Mouse (Mus musculus) thymus, postnatal 36 days (tissue): ENCODE measurements around the gene Trappc1.

Experiments
- DNase-seq, 2 experiments: peaks; one replicate each; pipeline ENCODE4 v3.0.0; 2022; ENCODE audit warnings: mixed read lengths in 2 of 2

Trappc1 gene

GRCm38 (mm10) chr11:69331929-69332405, 8.2 kb downstream of the Trappc1 start:
- peak; percentile 77 to 81 for DNase-seq

DNA sequence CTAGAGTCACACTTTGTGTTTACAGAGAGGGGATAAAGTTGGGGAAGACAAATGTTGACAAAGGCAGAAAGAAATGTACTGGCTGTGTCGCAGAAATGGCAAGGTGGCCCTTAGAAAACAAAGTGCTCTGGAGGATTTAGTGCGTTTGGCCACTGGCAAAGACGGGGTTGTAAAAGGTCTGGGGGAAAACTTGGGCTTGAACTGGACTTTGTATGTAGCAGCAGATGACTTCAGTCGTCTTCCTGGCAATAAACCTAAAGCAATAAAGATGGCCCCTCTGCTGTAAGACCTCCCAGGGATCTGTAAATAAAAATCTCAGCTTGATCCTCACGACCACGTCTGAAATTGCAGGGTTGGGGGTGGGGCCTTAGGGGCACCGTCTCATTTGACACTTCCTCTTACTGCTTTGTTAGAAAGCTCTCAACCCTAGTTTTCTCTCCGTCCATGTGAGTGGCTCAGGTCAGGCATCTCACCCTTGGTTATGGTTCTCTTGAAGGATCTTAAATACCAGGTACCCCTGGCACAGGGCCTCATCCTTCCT, 9.0 kb downstream of the Trappc1 start:
- DNase-seq = no peak

DNA sequence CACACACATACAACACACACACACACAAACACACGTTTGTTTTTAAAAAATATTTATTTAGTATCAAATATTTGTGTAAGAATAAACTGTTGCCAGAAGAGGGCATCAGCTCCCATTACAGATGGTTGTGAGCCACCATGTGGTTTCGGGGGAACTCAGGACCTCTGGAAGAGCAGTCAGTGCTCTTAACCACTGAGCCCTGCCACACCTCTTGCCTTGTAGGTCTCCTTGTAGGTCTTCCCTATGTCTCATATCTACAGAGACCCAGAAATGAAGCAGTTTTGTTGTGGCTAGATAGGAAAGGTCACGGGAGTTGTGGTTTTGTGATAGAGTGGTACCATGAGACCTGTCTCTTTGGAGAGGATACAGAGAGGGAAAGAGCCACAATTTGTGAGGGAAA, 10.1 kb downstream of the Trappc1 start:
- DNase-seq = no peak

DNA sequence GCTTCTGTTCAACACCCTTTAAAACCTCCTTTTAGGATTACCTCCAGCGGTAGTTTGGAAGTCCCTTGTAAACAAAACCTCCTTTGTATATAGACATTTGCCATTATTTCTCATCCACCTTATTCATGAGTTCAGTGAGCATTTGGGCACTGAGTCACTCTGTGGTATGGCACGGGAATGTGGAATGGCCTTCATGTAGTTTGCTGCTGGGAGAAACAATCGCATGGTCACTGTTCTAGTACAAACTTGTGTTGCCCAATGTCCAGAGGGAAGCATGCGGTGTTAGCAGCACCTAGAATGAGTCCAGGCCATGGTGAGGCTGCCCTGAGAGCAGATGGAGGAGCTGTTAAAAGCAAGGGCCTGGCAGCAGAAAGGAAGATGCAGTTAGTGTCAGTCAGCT, 11.0 kb downstream of the Trappc1 start:
- no peak for DNase-seq

GRCm38 (mm10) chr11:69340161-69341131, 16.7 kb downstream of the Trappc1 start, which contains the start of gene Rnf227:
Gene Rnf227, plus strand, starts transcription at chr11:69340461.
- peak; percentile 73 to 84 for DNase-seq

DNA sequence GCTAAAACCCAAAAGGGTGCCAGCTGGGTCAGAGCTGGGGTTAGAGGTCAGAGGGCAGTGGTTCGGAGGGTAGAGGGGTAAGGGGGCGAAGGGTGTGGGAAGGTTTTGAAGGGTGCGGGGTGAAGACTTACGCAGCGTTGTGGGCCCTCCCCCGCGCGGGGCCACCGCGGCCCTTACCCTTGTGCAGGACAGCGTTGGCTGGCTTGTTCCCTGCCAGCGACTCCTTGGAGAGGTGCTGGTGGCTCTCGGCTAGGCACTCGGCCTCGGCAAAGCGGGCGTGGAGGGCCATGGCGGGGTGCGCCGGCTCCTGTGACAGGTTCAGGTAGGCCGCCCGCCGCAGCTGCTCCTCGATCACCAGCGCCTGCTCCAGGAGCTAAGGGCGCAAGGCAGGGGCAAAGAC, 22.7 kb downstream of the Trappc1 start:
- DNase-seq = no peak

DNA sequence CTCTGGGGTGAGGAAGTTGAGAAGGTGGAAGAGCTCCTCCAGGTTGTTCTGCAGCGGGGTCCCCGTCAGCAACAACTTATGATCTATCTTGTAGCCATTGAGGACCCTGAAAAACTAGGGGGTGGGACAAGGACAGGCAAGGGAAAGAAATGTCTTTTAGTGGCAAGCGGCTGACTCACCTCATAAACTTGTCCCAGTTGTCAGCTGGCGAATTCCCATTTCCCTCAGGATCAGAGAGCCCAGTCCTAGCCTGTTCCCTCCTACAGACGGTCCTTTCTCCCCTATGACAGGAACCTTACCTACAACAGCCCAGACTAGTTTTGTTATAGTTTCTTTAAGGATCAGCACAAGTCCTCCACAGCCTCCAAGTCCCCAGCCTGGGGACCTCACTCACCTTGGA, 32.8 kb downstream of the Trappc1 start:
- no peak for DNase-seq

DNA sequence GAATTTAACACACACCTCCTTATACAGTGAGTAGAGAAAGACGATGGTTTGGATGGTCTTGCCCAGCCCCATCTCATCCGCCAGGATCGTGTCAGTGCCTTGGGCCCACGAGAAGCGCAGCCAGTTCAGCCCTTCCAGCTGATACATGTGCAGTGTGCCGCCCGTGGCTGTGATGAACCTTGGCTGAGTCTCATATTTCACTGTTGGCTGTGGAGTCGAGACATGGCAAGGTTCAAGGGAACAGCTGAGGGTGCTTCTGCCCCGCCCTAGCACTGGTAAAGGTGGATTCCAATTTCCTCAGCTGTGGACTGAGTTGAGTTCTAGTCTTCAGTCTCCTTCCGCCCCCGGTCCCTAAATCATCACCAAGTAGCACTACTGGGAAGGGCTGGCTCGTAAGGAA, 33.9 kb downstream of the Trappc1 start:
- DNase-seq = no peak

- DNase-seq = no peak
Observed at GRCm38 (mm10) chr11:69362021-69362420, 38.2 kb downstream of the Trappc1 start.

- DNase-seq = no peak
Observed at GRCm38 (mm10) chr11:69362479-69362878, 38.7 kb downstream of the Trappc1 start.

- DNase-seq = no peak
Observed at GRCm38 (mm10) chr11:69364376-69364775, 40.6 kb downstream of the Trappc1 start.

- peak; percentile 24 to 40 for DNase-seq
Observed at GRCm38 (mm10) chr11:69364910-69365309, 41.1 kb downstream of the Trappc1 start.

GRCm38 (mm10) chr11:69365722-69366121, 41.9 kb downstream of the Trappc1 start:
- DNase-seq = no peak

GRCm38 (mm10) chr11:69366157-69366854, 42.5 kb downstream of the Trappc1 start:
- DNase-seq = peak; percentile 87 to 91

DNA sequence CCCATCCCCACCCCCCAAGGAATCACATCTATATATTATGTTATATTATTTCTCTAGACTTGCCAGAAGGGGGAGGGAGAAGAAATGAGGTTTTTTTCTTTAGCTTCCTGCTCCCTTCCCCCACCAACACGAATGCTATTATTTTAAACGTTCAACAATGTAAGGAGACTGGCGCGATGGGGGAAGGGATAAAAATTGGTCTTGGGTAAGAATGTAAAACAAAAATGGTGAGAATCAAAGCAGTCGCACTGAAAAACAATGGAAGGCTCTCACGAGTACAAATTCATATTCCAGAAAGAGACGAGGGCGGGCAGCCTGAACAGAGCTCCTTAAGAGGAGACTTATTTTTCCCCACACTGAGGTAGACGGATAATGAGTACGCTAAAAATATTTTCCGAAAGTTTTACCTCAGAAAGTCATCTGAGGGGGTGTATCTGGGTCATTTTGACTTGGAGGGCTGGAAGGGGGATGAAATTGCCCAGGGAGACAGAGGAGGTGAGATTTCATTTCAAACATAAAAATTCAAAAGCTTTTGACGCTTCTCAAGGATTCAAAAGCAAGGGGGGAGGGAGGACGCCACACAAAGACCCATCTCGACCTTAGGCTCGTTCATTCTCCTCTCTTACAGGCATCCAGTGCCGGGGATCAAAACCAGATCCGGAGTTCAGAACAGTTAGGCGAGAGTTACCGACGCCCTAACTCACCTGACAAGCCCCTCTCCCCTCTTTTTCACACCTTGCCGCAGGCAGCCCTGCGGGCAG, 43.3 kb downstream of the Trappc1 start:
- DNase-seq = peak in 1 of 2 experiments; percentile 47

GRCm38 (mm10) chr11:69367616-69368355, 44.0 kb downstream of the Trappc1 start:
- no peak for DNase-seq

GRCm38 (mm10) chr11:69368356-69369214, 44.8 kb downstream of the Trappc1 start:
- peak; percentile 45 to 64 for DNase-seq

- peak; percentile 52 to 57 for DNase-seq
Observed at GRCm38 (mm10) chr11:69369215-69369989, 45.6 kb downstream of the Trappc1 start, which contains the start of gene Chd3. Gene Chd3, minus strand, starts transcription at chr11:69369406.

- DNase-seq = no peak
Observed at GRCm38 (mm10) chr11:69369990-69370816, 46.4 kb downstream of the Trappc1 start.
